Mouse (Mus musculus): ENCODE results near the gene Fam192a.

DNA sequence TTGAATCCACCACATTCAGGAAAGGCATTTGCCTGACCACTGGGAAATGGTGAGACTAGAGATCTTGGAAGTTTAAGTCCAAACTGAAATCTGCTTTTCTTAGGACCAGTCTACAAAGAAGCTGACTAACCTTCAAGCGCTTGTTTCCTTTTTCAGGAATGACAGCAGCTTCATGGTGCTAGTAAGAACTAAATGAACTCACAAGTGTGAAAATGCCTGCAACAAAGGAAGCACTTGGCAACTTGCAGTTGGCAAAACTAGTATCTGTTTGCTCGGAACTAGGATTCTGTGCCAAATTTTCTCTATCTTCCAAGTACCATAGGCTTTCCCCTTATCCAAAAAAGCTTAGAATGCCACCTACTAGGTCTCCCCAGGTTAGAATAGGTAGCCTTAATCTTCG is 44.4 kb upstream of the Fam192a start:
- TF ChIP-seq POLR2A (IDR thresholded peaks at IDR 0.05; ENCODE audit: borderline replicate concordance, extremely low read depth, low read depth, low read length) (no peak), CTCF (IDR thresholded peaks at IDR 0.05; ENCODE audit: insufficient read depth, low read length) (no peak)
